Mouse (Mus musculus): ENCODE measurements around the gene Atad1.

The Atad1 gene

DNA sequence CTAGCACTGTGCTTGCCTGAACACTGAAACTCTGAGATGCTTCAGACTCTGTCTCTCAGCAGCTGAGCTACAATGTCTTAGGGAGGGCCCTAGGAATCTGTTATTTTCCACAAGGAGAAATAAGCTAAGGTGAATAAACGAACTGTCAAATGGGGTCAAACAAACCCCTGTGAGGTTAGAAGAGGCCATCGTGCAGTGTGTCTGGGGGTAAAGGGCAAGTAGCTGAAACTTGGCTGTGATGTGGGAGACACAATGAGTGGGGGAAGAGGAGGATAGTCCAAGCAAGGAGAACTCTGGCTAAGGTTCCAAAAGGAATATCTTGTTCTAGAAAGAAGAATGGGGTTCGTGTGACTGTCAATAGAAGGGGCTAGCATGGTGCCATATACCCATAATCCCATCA lies 117.4 kb downstream of the Atad1 start:
- DNase-seq (ENCODE audit: inconsistent age in 2 of 2, low spot score in 1 of 2): no peak

Data from adrenal gland, adult (tissue).